Mouse (Mus musculus) spleen, postnatal 4 days (tissue): ENCODE data around the gene Slc15a4.

ENCODE experiments used
- DNase-seq, 2 experiments: peaks; one replicate each; pipeline ENCODE4 v3.0.0; 2022; ENCODE audit warnings: low spot score in 2 of 2

The Slc15a4 gene

DNA sequence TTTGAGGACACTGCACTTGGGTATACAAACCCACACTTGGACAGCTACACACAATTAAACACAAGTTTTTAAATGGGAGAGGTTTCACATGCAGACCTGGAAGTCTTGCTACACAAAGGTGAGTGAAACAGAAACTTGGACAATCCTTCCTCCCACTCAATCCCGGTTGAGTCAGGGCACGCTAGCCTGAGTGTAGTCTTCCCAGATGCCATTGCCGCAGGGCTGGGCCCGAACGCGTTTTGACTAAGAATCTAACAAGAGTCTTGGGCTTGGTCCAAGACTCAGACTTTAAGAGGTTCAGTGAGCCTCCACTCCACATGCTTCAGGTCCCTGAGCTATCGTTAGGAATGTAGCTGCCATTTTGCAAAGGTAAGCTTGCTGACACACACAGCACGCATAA lies 12.3 kb downstream of the Slc15a4 start:
- DNase-seq: peak in 1 of 2 experiments; percentile 58

DNA sequence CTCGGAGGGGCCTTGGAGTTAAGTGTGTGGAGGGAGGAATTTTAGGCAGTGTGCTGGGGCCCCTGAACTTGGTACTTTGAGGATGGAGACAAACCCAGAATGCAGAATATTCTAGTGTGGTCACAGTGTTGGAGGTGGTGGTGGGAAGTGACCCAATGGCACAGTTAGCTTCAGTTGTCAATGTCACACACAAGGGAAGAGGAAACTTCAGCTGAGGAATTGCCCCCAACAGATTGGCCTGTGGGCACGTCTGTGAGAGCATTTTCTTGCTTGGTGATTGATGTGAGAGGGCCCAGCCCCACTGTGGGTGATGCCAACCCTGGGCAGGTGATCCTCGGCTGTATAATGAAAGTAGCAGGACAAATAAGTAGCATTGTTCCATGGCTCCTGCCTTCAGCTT lies 13.9 kb downstream of the Slc15a4 start:
- no peak for DNase-seq

DNA sequence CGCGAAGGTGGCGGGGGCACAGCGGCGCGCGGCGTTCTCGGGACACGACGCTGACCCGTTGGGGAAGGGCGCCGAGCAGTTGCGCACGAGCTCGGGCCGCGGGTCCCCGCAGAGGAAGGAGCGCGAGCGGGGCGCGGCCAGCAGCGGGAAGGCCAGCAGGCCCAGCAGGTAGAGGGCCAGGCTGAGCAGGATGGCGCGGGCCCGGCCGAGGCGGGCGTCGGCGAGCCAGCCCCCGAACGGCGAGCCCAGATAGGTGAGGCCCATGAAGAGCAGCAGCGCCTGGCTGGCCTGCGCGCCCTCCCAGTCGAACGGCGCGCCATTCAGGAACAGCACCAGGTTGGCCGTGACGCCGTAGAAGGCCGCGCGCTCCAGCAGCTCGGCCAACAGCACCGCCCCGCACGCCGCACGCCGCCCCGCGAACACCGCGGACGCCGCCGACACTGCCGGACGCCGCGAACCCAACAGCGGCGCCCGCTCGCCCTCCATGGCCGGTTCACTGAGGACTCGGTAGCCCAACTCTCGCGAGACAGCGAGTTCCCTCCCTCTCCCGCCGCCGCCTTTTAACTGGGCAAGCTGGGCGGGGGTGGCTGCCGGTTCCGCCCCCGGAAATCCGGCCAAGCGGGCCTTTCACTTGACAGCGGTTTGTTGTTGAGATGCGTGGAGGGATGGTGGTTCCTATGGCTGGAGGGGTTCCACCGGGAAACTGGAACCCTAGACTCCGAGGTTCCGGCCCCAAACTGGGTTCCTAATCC lies 15.6 kb downstream of the Slc15a4 start:
- peak; percentile 94 to 97 for DNase-seq

DNA sequence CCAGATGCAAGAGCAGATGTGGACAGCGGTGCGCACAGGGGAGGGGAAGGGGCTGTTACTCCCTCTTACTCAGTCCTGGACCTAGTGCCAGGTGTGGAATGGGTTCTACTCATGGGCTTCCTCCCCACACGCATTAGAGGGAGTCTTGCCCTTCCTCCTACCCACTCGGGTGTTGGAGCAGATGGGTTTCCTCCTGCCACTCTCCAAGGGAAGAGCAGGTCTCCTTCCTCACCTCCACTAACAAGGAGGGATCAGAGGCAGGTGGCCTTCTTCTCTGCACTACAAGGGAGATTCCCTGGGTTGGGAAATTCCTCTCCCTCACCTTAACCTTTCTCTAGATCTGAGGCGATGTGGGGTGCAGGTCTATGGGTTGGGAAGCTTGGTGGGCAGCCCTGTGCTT lies 16.5 kb downstream of the Slc15a4 start:
- no peak for DNase-seq

DNA sequence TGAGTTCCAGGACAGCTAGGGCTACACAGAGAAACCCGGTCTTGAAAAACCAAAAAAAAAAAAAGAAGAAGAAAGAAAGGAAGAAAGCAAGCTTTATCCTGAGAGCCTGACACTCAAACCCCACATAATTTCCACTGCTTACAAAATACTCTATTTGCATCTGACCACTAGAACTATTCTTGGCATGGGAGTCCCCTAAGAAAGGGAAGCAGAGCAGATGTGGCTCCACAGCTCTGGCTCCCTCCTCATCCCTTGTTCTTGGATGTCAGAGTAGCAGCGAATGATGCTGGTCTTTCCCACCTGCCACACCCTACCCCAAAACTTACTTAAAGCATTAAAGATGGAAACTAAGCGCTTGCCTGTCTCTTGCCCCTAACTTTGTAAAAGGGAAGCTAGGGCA lies 17.2 kb downstream of the Slc15a4 start:
- DNase-seq: no peak

DNA sequence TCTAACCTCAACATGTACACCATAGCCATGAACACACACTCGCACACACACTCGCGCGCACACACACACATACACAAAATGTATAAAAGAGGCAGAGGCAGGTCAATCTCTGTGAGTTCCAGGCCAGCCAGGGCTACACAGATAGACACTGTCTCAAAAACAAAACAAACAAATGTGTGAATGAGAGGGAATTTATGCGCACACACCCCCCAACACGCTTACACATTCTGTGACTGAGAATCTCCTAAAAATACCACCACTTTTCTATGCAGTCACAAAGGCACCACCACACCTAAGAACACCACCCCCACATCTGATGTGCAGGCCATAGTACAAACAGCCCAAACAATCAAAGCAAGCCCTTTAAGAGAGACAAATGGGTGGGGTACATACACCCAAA lies 20.3 kb downstream of the Slc15a4 start:
- no peak for DNase-seq

DNA sequence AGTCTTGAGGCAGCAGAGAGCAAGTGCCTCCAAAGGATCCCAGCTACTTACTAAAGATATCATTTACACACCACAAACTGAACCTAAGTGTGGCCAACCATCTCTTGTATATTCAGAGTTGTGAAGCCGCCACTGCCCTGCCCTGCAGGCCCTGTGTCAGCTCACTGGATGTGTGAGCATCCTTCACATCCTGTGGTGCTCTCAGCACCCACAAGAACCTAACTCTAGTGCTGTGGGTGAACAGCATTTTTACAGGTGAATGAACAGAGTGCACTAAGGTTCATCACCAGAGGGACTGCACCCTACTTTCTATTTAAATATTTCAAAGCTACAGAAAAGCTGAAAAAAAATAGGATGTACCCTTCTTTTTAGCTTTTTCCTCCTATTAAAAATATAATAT lies 20.8 kb downstream of the Slc15a4 start:
- no peak for DNase-seq

DNA sequence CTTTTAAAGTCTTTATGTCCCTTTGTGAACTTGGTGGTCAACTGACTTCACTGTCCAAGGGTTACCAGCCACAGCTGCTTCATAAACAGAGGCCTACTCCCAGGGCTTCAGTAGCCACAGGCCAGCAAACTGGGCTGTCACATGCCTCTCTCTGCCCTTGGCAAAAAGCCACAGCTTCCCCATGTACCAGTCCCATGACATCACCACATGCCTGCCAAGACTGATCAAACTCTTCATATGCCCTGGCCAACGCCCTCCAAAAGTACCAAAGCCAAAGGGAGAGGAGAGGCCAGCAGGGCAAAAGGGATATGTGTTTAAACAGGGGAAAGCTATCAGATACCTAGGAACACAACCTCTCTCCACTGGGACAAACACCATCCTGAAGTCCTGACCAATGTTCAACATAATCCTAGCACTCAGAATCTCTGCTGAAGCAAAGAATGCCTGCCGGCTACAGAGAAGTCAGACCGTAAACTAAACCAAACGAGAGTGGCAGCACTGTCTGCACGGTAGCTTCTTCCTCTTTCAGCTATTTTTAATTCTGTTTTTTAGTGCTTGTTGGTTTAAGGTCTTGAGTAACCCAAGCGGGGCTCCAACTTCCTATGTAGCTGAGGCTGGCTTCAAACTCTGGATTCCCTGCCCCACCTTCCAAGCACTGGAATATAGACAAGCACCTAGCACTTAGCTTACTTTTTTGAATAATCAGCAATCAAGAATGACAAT lies 21.7 kb downstream of the Slc15a4 start:
- DNase-seq: peak; percentile 60 to 71

DNA sequence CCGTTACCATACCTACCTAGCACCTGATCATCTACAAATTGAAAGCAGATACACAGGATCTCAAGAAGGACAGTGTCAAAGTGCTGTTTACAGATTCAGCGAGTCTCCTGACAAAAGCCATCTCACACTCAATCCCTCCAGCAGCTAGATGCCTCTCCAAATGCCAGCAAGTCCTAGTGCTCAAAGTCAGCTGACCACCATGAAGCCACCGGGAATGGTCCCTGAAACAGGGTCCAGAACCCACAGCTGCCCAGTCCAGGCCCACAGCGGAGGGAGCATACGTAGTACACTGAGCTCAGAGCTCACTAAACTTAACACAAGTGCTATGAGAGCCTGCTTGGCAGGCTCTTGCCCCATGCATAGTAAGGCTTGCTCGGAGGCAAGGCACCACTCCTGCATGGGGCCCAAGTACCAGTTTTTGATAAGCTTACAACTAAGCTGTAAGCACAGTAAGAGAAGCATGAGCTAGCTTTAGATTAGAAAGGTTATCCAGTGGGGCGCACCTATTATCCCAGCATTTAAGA lies 23.4 kb downstream of the Slc15a4 start:
- DNase-seq: no peak

DNA sequence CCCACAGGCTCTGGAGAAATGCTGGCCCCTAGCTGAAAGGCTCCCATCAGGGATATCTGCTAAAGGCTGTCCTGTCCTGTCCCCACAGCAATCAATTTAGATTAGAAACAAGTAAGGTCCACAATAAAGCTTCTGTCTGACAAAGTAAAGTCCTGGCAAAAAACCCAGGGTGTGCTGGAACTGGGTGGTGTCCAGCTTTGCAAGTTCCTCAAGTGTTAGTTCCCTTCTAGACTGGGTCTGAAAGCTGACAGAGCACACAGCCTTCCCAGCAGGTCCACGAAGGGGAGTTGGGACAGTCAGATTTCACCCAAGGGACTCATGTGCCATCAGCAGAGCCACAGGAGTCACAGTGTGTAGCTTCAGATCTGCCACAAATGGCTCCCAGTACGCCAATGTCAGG lies 25.2 kb downstream of the Slc15a4 start:
- no peak for DNase-seq

DNA sequence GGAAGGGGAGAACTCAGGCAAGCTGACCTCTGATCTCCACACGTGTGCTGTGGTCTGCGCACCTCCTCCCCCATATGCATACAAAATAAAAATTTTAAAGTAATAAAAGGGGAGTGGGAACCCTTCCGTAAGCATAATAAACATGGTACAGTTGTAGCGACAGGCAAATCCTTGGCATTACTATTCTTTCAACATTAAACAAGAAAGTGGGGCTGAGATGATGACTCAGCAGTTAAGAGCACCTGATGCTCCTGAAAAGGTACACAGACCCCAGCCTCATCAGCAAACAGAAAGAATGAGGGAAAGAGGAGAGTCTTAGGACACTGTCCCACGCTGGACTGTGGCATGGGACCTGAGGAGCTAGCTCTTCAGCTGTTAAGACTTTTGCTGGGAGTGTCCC lies 29.7 kb downstream of the Slc15a4 start:
- no peak for DNase-seq

DNA sequence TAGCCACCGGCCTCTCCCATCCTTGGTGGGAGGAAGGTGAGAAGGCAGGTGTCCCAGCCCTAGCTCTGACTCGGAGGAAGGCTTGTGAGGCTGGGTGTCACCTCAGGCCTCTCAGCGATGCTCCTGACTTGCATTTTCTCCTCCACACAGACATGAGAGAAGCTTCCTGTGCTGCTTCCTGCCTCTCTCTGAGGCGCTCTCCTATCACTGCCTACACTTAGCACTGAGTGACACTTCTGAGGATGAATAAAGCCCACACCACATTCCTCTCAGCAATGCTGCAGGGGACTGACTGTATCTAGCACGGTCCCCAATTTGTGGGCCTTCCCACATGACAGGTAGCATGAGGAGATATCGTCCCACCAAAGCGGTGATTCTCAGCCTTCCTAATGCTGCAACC lies 35.8 kb downstream of the Slc15a4 start:
- DNase-seq: no peak

DNA sequence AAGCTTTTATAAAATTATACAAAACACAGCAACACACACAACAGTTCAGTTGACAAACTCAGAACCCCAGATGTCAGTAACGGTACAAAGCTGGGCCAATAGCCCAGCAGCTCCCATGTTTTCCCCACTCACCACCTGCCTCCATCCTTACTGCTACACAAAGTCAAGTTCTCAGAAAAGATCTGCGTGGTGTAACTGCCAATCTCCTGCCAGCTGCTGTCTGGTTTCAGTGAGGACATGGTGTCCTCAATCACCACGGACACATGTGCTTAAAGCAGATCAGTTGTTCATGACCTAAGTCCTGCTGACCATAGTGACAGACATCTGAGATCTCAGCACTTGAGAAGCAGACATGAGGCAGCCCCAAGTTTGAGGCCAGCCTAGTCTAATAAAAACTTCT lies 37.0 kb downstream of the Slc15a4 start:
- no peak for DNase-seq

DNA sequence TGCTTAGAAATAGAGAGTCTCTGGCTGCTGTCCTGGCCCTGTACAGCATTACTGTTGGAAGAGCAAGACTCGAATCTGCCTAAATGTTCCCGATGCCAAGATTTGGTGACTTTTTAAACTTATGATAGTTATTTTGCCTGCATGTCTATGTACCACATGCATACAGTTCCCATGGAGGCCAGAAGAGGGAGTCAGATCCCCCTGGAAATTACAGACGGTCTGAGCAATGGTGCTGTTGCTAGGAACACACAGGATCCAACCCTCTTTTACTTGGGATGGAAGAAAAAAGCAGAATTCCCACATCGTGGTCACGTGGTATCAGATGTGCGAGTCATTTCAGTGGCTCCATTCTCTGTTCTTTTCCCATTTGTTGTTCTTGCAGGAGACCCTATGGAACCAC lies 39.8 kb downstream of the Slc15a4 start:
- no peak for DNase-seq

DNA sequence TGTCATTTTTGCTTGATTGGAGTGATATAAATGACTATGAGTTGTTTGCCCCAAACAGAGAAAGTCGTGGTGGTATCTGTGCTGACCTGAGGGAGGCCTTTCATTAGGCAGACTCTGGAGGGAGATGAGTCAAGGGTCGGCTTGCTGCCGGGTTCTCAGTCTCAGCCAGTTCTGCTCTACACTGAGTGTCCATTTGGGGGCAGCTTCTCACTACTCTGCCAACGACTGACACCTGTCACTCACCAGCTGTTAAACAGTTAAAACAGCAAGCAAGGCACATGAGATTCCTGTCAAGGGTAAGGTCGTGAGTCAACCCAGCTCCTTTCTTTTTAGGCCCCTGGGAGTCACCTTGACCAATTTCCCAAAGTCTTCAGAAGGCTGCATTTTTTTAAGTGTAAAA lies 40.3 kb downstream of the Slc15a4 start:
- no peak for DNase-seq

DNA sequence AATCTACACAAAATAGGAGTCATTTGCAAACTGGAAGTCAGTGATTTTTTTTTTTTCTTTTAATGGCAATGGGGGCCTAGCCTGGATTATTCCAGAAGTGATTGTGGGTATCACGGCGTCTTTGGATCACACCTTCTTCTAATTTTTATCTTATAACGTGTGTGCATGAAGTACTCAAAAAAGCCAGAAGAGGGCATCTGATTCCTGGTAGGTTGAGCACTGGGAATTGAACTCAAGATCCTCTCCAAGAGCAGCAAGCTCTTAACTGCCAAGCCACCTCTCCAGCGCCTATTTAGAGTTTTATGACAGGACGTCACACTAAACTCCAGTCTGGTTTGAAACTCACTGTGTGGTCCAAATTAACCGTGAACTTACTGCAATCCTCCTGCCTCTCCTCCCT lies 44.8 kb downstream of the Slc15a4 start:
- no peak for DNase-seq

DNA sequence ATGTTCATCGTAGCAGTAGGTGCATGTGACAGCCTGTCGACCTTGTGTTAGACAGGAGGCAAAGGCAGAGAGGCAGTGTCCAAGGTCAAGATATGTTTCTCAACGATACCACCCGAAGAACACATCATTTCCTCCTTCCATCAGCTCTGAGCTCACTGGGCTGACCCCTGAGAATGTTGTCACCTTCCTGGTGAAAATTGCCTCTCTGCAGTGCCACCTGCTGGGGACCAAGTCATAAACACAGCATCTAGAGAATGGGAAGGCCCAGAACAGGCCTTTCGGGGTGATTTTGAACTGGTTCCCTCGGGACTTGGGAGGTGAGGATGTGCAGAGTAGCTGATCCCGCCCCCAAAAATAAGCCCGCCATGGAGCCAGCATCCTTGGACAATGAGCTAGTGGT lies 49.0 kb downstream of the Slc15a4 start:
- no peak for DNase-seq

DNA sequence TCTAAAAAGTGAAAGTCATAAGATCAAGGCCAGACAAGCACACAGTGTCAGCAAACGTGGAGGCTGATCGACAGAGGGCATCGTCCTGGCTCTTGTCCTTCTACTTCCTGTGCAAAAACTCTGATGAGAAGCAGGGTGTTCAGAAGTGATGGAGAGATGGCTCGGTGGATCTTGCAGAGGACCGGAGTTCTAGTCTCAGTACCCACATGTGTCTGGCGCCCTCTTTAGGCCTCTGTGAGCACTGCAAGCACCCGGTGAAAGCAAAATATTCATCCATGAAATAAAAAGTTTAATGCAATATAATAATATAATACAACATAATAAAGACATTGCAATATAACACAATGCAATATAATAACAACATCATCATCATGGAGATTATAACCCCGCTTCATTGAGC lies 55.3 kb downstream of the Slc15a4 start:
- DNase-seq: no peak

DNA sequence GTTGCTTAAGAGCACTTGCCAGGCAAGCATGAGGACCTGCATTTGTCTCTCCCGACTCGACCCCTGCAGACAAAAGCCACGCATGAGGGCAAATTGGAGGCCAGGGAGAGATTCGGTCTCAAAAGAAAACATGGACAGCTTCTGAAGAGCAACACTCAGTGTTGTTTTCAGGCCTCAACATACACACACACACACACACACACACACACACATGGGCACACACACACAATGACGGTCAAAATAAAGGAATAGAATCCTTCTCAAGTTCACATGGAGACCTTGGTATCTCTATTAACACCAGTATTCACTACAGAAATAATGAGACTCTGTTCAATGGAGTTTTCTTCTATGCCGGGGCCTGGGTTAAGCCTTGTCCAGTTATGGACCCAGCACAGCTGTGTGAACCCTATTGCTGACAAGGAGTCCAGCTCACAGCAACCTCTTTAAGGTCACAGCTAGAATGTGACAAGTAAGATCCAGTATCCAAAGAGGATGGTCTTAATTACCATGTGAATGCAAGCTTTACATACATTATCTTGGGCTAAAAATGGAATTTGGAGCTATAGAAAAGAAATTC lies 65.4 kb downstream of the Slc15a4 start:
- DNase-seq: no peak

DNA sequence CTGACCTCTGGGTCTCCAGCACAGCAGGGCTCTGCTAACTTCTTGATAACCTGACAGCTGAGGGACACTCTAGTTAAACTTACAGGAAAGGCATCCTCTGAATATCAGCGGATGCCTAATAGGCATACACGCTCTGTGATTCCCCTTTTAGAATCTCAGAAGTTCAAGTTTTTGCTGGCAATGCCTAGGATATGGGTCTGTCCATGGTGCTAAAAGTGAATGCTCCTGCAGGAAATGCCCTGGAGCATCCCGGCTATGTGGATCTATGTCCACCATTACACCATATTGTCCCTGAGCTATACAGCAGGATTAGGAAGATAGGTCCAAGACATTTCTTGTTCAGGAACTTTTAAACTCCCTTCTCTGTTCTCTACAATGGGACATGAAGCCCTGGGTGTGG lies 71.6 kb downstream of the Slc15a4 start:
- no peak for DNase-seq

DNA sequence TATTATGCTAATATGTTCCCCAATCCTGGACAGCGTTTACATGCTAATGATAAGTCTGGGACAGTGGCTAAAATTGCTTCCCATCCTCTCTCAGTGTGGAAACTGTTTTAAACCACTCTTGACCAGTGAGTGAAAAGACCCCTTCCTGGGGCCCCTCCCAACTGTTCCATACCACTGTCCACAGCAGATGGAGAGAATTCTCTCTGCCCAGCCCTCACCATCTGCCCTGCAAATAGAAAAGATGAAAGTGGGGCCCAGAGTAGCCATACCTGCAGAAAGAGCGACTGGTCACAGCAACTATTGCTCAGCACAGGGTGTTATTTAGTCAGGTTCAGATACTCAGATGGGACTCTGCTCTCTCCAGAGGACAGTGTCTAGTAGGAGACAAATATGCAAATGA lies 84.6 kb downstream of the Slc15a4 start:
- DNase-seq: no peak

DNA sequence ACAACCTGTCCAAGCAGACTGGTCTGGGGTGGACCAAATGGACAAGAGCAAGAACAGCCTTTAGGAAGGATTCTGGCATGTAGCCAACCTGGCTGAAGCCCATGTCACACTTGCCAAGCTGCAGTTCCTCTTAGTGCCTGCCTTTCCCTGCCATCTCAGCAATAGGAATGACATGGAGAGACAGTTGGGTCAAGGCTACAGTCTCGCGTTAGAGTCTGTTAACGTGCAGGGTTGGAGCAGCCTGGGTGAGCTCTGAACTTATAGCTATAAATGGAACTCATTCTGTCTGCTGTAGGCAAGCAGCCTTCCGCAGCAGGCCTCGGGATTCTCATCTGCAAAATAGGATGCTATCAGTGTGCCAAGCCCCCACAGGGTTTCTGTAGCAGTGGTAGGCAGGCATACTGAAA lies 86.1 kb downstream of the Slc15a4 start:
- no peak for DNase-seq
